Mouse (Mus musculus) adrenal gland, postnatal 10 days (tissue): Measurements from ENCODE around the gene 4931409K22Rik. TPM values are rescaled to one million over a fixed set of nuclear protein-coding genes. Genes with fewer than 3 reads are reported as not detected.

Experiments
- DNase-seq: peaks from one replicate; pipeline ENCODE4 v3.0.0; 2021; ENCODE audit warnings: mixed read lengths
- long read RNA-seq, 2 experiments: library from polyadenylated mRNA; stranded (forward); transcript quantifications; one replicate each; pipeline ENCODE4 v2.0.0; 2021
- total RNA-seq, 2 experiments: library from RNA; stranded (reverse); gene quantifications; 2 replicates each; pipeline ENCODE4 v1.2.3; 2021

4931409K22Rik gene
- not detected for total RNA-seq
- long read RNA-seq, experiment 1 = 0 reads
- long read RNA-seq, experiment 2 = 0 reads

DNA sequence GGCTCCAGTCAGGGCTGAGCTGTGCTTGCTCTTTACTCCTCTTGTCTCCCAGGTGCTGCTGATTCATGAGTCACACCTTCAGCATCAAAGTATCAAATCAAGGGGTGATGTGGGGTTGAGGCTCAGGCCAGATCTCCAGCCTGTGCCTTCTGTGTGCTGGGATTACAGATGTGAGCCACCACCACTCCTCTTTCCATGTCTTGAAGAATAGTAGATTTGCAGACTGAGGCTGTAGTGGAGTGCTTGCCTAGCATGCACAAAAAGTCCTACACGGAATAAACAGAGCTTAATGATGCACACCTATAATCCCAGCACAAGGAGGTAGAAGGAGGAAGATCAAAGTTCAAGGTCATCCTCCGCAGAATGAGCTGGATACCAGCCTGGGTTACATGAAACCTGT, at the start of gene 4931409K22Rik:
TSS of gene 4931409K22Rik (minus strand) at position 101 of the 400 bp plus-strand sequence.
- DNase-seq = no peak

DNA sequence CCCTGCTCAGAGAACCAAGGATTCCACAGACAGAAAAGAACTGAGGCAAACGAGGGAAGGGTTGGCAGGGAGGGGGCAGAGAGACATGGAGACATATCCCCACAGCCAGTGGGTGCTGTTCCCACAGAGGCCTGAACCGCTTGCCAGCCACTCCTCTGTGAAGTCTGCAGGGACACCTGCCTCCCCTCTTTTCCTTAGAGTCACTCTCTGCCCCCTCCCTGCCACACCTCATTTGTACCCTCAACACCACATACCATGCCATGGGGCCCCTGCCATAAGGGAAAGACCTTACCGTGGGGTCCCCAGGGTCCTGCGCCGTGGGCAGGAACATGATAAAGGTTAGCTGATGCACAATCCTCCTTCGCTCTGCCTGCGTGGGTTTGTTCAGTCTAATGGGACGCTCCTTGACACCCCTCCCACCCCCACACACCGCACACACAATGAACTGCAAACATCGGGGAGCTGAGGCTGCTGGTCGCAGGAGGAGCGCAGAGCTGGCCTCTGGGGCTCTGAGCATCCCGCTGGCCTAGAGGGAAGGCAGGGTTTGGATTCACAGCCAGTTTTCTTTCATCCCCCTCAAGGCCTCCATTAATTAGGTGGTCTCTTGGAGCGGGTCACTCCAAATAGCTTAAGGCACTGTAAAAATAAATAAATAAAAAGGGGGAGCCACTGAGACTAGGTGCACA, 49.5 kb upstream of the 4931409K22Rik start:
- no peak for DNase-seq

DNA sequence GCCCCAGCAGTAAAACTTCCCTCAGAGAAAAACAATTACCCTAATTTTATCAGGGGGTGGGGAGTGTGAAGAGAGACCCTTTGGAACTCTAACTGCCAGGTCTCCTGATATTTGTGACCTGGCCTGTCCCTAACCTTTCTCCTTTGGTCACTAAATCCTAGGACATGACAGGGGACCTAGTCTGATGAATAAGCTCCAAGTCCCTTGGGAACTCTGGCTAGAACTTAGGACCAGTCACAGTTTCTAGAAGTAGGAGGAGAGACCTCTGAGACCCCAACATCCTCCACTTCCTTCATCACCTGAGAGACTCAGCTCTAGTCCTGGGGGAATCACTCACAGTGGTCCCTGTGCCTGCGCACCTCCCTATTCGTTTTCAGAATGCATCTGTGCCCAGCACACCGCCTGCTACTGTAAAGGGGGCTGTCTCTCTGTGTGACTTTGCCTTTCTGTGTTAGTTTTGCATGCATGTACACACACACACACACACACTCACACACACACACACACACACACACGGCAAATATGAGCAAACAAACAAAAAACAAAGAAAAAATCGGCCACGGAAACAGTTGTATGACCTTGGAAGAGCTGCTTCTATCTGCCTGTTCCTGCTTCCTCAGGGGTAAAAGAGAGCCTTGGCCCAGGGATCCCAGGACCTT, 48.8 kb upstream of the 4931409K22Rik start:
- DNase-seq = no peak

DNA sequence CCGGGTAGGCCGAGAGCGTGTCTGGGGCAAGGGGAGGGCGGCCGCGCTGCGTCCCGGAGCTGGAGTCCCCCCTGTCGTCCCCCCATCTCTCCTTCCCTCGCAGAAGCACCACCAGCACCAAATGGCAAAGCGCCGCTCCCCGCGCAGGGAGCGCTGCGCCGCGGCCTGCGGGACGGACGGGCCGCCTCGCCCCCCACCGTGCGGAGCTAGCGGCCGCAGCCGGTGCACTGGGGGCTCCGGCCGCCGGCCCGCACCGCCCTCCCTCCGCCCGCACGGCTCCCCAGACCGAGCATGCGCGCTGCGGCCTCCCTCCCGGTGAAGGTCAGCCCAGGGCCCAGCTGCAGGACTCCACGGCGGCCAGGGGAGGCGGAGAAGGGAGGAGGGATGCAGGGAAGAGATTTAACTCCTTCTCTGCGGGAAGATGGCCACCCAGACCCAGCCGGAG, 48.1 kb upstream of the 4931409K22Rik start:
- DNase-seq = peak; percentile 95

DNA sequence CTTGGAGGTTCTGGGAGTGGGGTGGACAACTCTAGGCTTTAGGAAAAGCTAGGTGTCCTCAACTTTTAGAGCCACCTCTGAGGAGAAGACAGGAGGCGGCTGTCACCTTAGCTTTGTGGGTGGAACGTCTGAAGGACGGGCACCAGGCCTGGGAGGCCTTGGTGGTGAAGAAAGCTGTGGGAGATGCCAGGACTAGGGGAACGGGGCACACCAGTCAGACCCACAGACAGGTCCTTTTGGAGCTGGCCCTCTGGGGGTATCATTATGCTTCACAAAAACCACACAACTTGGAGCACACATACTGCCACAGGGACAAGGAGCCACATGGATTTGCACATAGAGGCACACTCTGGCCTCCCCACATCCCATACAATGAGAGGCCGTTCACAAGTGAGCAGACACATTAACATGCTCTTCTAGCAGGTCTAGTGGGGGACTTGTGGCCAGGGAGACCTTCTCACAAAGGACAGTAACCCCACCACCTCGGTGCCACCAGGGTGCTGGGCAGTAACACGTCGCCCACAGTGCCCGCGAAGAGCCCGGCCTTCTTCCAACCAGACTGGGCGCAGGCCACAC, 47.6 kb upstream of the 4931409K22Rik start:
- DNase-seq = peak; percentile 49

DNA sequence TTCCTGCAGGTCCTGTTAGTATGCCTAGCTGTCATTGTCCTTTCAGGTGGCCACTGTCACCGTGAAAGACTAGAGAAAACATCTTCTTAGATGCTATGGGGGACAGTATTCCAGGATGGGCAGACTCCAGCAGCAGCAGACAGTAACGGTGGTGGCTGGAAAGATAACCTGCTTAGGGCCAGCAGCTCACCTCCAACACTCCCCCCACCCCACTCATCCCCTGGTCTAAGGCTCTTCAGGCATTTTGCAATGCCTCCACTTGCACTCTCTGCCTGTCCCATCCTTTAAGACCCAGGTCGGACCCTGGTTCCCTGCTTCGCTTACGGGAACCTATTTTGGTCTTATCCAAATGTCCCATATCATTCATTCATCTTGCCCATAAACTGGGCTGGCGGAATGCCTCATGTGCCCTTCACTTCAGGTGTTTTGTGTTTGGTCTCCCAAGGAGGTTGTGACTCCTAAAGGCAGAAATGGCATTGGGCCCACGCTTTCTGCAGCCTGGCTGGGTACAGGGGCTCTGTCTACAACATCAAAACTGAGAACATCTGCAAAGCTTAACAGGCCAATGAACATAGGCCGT, 46.9 kb upstream of the 4931409K22Rik start:
- DNase-seq = no peak

DNA sequence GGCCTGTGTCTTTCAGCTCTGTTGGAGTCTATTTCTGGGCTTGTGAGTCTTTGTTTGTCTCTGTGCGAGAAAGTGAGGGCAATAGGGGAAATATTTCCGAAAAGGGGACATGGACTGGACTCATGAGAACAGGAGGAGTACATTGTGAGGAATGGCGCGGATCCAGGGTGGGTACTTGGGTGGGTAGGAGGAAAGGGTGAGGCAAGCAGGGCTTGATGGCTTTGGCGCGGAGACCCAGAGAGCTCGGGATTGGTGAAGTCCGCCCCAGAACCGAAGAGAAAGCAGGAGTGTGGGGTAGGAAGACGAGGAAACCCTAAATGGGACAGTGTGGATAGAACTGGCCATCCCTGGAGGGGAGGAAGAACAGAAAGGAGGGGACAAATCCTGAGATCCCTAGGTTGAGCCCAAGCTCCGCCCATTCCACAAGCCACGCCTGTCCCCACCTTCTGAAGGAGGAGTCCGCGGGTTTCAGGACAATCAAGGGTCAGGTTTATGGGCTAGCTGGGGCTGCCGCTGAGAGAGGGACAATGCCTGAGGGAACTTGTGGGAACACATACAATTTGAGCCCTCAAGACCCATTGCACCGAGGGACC, 46.2 kb upstream of the 4931409K22Rik start:
- peak; percentile 93 for DNase-seq

DNA sequence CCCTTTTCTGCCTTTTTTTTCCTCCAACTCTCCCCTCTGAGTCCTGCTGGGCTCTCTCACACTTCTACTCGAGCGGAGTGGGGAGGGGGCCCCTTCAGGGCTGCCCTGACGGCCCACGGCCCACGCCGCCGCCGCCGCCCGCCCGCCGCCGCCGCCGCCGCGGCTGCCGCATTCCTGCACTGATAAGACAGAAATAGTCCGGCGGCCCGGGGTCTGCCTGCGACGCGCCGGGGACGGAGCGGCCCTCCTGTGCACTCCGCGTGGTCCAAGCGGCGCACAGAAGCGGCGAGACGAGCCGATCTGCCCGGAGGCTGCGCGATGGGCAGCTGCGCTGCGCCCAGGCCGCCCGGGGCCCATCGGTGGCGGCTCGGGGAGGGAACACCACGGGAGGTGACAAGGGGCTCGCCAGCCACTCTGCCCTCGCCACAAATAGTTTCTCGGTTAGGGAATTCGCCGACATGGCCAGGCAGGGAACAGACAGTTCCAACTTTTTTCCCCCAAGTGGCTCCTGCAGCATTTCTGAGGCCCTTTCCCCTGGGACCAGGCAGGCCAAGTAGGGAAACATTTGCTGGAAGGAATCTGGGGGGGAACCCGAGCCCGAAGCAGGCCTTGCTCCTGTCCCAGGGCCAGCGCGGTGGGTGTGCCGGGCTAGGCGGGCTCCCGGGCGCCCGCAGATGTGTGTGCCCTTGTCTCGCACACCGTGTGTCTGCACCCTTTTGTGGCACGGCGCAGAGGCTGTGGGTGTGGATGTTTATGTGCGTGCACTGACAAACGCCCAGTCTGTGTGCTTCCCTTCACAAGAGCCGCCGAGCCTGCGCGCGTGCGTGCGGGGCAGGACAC, 45.5 kb upstream of the 4931409K22Rik start:
- peak; percentile 84 for DNase-seq

DNA sequence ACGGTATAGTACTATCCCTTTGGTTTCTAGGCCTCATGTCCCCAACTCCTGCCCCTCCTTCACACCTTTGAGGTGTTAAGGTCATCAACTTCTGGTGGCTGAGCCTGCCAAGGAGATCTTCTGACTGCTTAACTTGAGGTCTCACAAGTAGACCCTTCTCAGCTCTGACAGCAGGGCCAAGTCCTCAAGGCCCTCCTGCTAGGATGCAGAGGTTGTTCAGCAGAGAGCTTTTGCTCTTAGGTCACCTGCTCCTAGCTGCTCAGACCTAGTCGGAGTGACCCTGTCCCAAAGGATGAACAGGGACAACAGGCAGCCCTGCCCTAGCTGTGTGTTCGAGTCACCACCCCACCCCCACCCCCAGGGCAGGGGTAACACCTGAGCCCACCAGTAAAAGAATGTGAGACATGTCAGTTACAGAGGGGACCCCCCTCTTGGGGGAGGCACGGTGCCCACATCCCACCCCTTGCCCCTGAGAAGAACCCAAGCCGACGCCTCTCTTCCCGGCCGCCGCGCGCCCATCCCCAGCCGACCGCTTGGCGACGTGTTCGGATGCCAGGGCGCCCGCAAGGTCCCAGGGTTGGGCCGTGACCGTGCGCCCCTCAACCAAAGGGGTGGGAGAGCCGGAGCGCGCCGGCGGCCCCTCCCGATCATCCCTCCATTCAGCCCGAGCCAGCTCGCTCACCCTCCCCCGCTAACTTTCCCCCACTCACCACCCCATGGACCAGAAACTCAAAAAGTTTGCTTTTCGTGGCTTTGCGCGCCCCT, 44.6 kb upstream of the 4931409K22Rik start:
- peak; percentile 50 for DNase-seq

DNA sequence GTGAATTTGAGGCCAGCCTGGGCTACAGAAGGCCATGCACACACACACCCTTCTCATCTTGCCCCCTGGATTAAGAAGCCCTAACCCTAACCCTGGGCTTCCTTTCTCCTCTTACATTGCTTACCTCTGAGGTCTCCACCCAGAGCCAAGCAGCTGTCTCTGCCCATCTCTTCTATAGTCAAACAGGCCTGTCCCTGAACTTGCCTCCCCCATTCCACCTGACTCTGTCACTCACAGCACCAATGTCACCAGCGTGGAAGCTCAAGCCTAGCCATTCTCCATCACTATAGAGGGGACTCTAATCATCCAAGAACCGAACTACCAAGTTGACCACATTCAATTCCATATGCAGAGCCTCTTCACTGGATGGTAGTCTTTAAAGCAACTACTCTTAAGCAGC, 43.6 kb upstream of the 4931409K22Rik start:
- DNase-seq = no peak

DNA sequence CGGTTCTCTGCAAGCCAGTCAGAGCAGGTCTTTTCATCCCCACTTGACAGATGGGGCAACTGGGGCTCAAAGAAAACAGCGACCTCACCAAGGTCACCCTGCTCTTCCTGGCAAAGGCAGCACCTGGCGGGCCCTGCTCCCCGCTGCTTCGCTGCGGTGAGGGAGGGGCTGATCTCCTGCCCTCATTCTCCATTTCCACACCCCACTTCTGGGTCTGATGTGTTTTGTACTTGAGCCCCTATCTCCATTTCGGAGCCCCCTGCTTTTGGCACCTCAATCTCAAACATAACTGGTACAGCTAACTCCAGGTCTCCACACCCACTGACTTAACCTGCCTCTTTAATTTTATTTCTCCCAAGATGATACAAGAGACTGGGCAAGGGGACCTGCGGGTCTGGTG, 42.5 kb upstream of the 4931409K22Rik start:
- DNase-seq = no peak

DNA sequence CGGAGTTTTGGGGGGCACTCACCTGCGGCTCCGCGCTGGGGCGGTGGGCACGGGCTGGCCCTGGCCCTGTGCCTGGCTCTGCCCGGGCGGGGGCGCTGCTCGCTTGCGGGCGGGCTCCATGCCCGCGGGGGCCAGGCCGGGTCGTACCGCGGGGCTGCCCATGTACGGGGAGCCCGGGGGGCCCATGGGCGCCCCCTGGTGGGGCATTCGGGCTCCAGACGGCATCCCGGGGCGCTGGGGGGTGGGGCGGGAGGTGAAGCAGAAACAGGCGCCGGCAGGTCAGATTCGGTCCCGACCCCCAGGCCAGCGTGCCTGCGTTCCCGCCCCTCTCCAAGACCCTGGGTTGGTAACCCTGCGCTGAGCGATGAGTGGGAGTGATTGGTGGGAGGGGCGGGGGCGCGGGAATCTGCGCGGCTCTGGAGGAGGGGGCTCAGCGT, 42.0 kb upstream of the 4931409K22Rik start:
- DNase-seq = peak; percentile 80

DNA sequence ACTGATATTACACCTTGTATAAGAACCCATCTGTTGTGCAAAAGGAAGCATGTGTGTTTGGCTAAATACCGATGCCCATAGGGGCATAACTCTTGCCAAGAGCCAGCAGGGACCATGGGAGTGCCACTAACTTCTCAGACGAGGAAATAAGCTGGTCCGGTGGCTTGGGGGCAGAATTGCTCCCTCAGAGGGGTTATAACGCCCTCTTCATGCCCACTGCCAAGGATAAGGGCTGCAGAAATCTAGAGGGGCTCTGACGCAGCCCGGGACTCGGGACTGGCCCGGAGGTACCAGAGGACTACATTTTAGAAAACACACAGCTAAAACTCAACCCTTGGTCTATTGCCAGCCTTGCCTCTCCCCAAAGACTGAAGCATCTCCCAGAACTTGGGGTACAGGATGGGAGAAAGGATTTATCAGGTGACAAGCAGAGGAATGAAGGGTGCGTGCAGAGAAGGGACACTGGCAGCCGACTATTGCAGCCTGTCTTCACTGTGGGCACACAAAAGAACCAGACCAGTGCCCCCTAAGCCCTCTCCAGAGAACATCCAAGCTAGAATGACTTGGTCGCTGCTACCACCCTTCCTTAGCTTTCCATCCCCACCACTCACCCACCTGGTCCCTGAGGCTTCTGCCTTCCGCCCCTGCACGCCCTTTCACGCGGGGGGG, 41.4 kb upstream of the 4931409K22Rik start:
- DNase-seq = no peak

DNA sequence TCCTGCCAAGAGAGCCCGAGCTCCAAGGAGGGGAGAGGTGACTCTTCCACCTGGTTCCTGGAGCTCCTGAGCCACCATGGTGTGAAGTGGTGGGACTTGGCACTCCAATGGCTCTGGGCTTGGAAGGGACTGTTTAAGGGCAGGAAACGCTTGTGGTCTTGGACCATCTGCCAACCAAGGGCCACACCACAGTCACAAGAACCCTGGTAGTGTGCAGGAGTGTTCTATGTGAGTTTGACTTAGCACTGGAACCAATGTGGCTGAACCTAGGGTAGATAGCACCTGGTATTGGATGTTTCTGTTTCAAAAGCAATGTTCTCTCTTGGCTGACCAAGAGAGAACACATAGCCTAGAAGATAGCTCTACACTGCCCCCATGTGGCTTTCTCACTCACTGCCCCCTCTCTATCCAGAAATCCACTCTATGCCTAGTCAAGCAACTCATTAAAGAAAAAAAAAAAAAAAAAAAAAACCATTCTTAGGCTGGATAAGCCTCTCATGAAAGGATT, 40.7 kb upstream of the 4931409K22Rik start:
- peak; percentile 87 for DNase-seq

DNA sequence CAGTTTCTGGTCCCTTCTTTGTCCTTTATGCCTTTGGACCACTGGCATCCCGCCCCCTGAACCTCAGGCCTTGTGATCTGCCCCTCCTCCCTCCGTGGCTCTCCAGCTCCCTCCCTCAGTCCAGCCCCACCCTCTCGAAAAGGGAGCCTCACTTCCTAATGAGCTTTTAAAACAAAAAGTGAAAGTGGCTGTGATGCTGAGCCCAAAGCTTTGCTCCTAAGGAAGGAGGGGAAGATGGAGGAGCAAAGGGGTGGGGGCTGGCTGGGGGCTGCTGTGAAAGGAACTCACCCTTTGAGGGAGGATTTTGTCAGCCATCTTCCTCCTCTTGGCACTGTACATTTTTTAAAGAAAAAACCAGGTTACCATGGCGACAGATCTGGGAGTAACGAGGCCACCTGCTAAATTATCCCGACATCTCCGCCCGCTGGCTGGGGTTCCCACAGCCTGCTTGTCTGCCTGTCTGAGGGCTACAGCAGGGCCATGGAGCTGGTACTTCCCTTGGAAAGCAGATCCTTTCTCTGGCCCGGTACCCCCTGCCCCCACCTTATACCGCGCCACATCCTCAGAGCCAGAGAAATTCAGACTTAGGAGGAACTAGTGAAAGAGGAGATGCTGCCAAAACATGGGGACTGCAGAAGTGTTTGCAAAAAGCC, 40.0 kb upstream of the 4931409K22Rik start:
- no peak for DNase-seq

DNA sequence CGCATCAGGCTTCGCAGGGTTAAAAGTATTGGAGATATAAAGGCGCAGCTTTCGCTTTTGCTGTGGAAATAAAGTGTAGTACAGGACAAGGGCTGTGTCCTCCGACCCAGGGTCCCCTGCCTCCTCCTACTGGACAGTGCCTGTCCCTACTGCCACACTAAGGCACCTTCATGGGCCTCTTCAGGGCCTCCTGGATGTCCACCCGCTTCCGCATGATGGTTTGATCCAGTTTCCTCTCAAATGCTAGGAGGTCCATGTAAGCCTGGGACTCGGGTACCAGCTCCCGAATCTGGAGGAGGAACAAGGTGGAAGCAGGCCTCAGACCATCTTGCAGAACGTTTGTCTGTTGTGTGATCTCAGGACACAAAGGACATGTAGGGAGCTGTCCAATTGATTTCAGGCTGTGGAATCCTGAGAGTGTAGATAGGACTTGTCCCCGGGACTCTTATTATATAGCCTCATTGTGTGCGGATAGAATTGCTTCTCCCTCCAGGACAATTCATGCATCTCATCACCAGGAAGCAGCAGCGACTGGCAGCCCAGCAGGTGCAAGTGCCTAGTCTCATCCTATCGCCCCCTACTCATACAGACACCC, 39.3 kb upstream of the 4931409K22Rik start:
- DNase-seq = no peak

DNA sequence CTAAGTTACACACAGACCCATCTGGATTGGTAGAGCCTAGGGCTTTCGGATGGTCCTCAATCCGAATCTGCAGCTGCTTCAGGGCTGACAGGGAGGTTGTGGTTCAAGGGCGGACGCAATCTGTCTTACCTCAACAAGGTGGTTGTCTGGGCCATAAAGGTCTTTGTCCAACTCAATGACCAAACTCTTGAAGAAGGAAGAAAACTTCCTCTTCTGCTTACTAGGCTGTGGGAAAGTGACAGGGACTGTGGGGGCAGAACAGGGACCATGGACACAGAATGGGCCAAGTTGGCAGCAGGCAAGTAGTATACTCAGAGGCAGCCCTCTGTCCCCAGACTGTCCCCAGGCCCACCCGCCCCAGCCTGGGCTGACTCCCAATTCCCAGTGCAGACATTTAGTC, 38.7 kb upstream of the 4931409K22Rik start:
- DNase-seq = no peak

DNA sequence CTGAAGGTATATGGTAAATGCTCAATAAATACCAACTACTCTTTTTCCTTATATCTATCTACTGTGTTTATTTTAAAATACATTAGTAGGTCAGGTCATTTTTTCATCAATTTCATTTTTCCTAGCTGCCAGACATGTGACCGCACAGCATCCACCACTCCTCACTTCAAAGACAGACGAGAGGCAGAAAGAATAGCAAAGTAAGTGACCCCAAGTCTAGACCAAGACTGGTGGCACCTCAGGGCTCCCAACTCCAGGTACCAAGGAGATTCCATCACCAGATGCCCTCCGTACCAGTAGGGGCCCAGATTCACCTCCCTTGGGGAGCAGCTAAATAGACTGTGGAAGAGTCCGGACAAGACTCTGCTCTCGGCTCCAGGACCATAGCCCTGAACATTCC, 37.7 kb upstream of the 4931409K22Rik start:
- no peak for DNase-seq

DNA sequence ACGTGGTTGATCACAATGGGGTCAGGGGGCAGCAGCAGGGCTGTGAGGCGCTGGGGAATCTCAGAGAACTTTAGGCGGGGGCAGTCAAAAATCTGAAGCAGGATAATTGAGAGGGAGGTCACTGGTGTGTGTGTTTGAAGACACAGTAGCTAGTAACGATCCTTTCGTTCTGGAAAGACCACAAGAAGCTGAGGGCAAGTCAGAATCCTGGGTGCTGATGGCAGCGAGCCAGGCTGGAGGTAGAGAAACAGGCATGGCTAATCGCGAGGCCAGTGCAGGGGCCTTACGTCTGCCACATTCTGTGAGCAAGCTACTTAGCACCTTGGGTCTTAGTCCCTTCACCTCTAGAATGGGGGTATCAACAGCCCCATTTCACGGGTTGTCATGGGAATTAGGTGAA, 37.3 kb upstream of the 4931409K22Rik start:
- DNase-seq = no peak
